Mouse (Mus musculus) heart, postnatal 36 days (tissue): ENCODE data around the gene 1700056E22Rik. TPM values are rescaled to one million over a fixed set of nuclear protein-coding genes. Genes with fewer than 3 reads are reported as not detected.

Source experiments
- total RNA-seq, 2 experiments: library from RNA; stranded (reverse); gene quantifications; 2 replicates each; pipeline ENCODE4 v1.2.3; 2021

1700056E22Rik gene
- total RNA-seq, 2 experiments from 2014 or later, result 1.0 to 1.2 TPM

Other genes starting within 250 kb of the 1700056E22Rik start
- gene Dusp10, start 21.0 kb downstream of the 1700056E22Rik start, total RNA-seq, result 1 to 10 TPM; 4.6 to 9.2 TPM